Mouse (Mus musculus) olfactory bulb, adult 2 months (tissue): ENCODE data around the gene Olfr68.

ENCODE experiments used
- CTCF ChIP-seq: fragments of 200-500 bp; IDR thresholded peaks from 2 replicates; pipeline ENCODE4 v1.5.1; 2012; ENCODE audit warnings: low read depth, mild to moderate bottlenecking, low read length, moderate library complexity; ENCODE audit not compliant: insufficient read depth
- POLR2A ChIP-seq: fragments of 200-500 bp; IDR thresholded peaks from 2 replicates; pipeline ENCODE4 v1.6.1; 2012; ENCODE audit warnings: mild to moderate bottlenecking, low read depth, low read length, moderate library complexity; ENCODE audit not compliant: insufficient read depth

- TF ChIP-seq CTCF (no peak), POLR2A (no peak)
Measured at GRCm38 (mm10) chr7:103779598-103779997, at the start of gene Olfr68.
